Comparison of ENCODE assay signal across 7 mouse cellular contexts in genomic region chr15:101221298-101222104, GRCm38 (mm10). TPM values are rescaled to one million over a fixed set of nuclear protein-coding genes. Genes with fewer than 3 reads are reported as not detected.
DNase-seq lines count a peak whose midpoint lies in the region; ATAC-seq and TF ChIP-seq lines count a peak whose summit lies in the region.

No protein-coding gene starts in this region.

- H3K4me2 ChIP-seq in embryonic facial prominence, embryonic 14.5 days (ENCODE audit: low read depth, low read length): peak overlapping the region; percentile 50
- peak overlapping the region; percentile 54 for H3K4me2 ChIP-seq in kidney, embryonic 16.5 days (replicated peaks; ENCODE audit: low read depth, low read length)
- H3K4me2 ChIP-seq in limb, embryonic 15.5 days: peak overlapping the region; percentile 45
- H3K4me2 ChIP-seq in midbrain, postnatal 0 days (ENCODE audit: low read depth, low read length, poor library complexity, severe bottlenecking): peak overlapping the region; percentile 24; the same call in 1 of the 2 replicates
- peak overlapping the region; percentile 47 for H3K4me2 ChIP-seq in stomach, embryonic 16.5 days (ENCODE audit: low read depth, low read length)

- H3K9me3 ChIP-seq in embryonic facial prominence, embryonic 14.5 days (ENCODE audit: control insufficient read depth, low read length): no peaks in the 10 kb centered on the region
- no peaks in the 10 kb centered on the region for H3K9me3 ChIP-seq in heart, embryonic 10.5 days
- no peaks in the 10 kb centered on the region for H3K9me3 ChIP-seq in kidney, embryonic 16.5 days (ENCODE audit: low read length)
- H3K9me3 ChIP-seq in limb, embryonic 15.5 days: no peaks in the 10 kb centered on the region
- no peaks in the 10 kb centered on the region for H3K9me3 ChIP-seq in midbrain, postnatal 0 days (ENCODE audit: low read length)
- no peaks in the 10 kb centered on the region for H3K9me3 ChIP-seq in stomach, embryonic 16.5 days (replicated peaks; ENCODE audit: control insufficient read depth, low read length)

- peak; percentile 77 for ATAC-seq in embryonic facial prominence, embryonic 14.5 days (ENCODE audit: low read depth)
- ATAC-seq in kidney, embryonic 16.5 days (ENCODE audit: low FRiP score, low TSS enrichment): peak; percentile 36
- no peak; the same call in 1 of the 2 replicates for ATAC-seq in limb, embryonic 15.5 days (ENCODE audit: insufficient number of reproducible peaks, low FRiP score, low TSS enrichment, low read depth)
- no peak for ATAC-seq in midbrain, postnatal 0 days (ENCODE audit: low FRiP score)
- peak; percentile 65 for ATAC-seq in stomach, embryonic 16.5 days (ENCODE audit: insufficient read depth, low FRiP score)

- H3K4me3 ChIP-seq in embryonic facial prominence, embryonic 14.5 days (ENCODE audit: low read depth, low read length): peak overlapping the region; percentile 25
- H3K4me3 ChIP-seq in heart, embryonic 10.5 days: peak overlapping the region; percentile 55
- peak overlapping the region; percentile 36 for H3K4me3 ChIP-seq in kidney, embryonic 16.5 days (ENCODE audit: low read length)
- peak overlapping the region; percentile 24 for H3K4me3 ChIP-seq in limb, embryonic 15.5 days
- H3K4me3 ChIP-seq in midbrain, postnatal 0 days (ENCODE audit: low read depth, low read length): no peak overlapping the region
- H3K4me3 ChIP-seq in stomach, embryonic 16.5 days (replicated peaks; ENCODE audit: low read length): peak overlapping the region; percentile 27

- peak; percentile 77 for TF ChIP-seq CTCF in midbrain, postnatal 0 days (IDR thresholded peaks at IDR 0.05)

- peak overlapping the region; percentile 49 for H3K9ac ChIP-seq in embryonic facial prominence, embryonic 14.5 days (ENCODE audit: low read depth, low read length)
- H3K9ac ChIP-seq in kidney, embryonic 16.5 days (replicated peaks; ENCODE audit: low read length): peak overlapping the region; percentile 50
- H3K9ac ChIP-seq in limb, embryonic 15.5 days: no peak overlapping the region
- no peak overlapping the region for H3K9ac ChIP-seq in midbrain, postnatal 0 days (replicated peaks; ENCODE audit: low read length, poor library complexity, severe bottlenecking)
- H3K9ac ChIP-seq in stomach, embryonic 16.5 days (ENCODE audit: low read length): peak overlapping the region; percentile 36

- peak; percentile 96 for DNase-seq in adrenal gland, postnatal 14 days
- DNase-seq in embryonic facial prominence, embryonic 14.5 days (ENCODE audit: low spot score): peak; percentile 92
- DNase-seq in heart, embryonic 10.5 days (ENCODE audit: low spot score): peak; percentile 87
- peak; percentile 72 for DNase-seq in midbrain, postnatal 0 days (ENCODE audit: low spot score)

- H3K4me1 ChIP-seq in embryonic facial prominence, embryonic 14.5 days (ENCODE audit: control insufficient read depth, insufficient read depth, low read length): peaks cover 27% of the 10 kb centered on the region
- peaks cover 44% of the 10 kb centered on the region for H3K4me1 ChIP-seq in heart, embryonic 10.5 days
- H3K4me1 ChIP-seq in kidney, embryonic 16.5 days (ENCODE audit: insufficient read depth, low read length): peaks cover 38% of the 10 kb centered on the region
- H3K4me1 ChIP-seq in limb, embryonic 15.5 days: peaks cover 61% of the 10 kb centered on the region
- H3K4me1 ChIP-seq in midbrain, postnatal 0 days (ENCODE audit: insufficient read depth, low read length): peaks cover 4% of the 10 kb centered on the region; the same call in 1 of the 2 replicates
- H3K4me1 ChIP-seq in stomach, embryonic 16.5 days (ENCODE audit: control insufficient read depth, insufficient read depth, low read length): peaks cover 44% of the 10 kb centered on the region

- H3K27me3 ChIP-seq in embryonic facial prominence, embryonic 14.5 days (replicated peaks; ENCODE audit: control insufficient read depth, insufficient read depth, low read length): no peaks in the 10 kb centered on the region
- peaks cover 47% of the 10 kb centered on the region for H3K27me3 ChIP-seq in heart, embryonic 10.5 days (ENCODE audit: insufficient read depth, poor library complexity, severe bottlenecking)
- H3K27me3 ChIP-seq in kidney, embryonic 16.5 days (ENCODE audit: insufficient read depth, low read length): peaks cover 18% of the 10 kb centered on the region
- no peaks in the 10 kb centered on the region for H3K27me3 ChIP-seq in limb, embryonic 15.5 days
- H3K27me3 ChIP-seq in midbrain, postnatal 0 days (ENCODE audit: insufficient read depth, low read length): no peaks in the 10 kb centered on the region
- no peaks in the 10 kb centered on the region for H3K27me3 ChIP-seq in stomach, embryonic 16.5 days (ENCODE audit: control insufficient read depth, insufficient read depth, low read length)

- peak overlapping the region; percentile 81 for H3K27ac ChIP-seq in embryonic facial prominence, embryonic 14.5 days (replicated peaks; ENCODE audit: low read depth, low read length)
- 0 out of 2 replicates have a peak overlapping the region, but pooled peaks have one; percentile 13 for H3K27ac ChIP-seq in heart, embryonic 10.5 days
- H3K27ac ChIP-seq in kidney, embryonic 16.5 days (ENCODE audit: low read length): peak overlapping the region; percentile 17; the same call in 1 of the 2 replicates
- peak overlapping the region; percentile 84 for H3K27ac ChIP-seq in limb, embryonic 15.5 days
- no peak overlapping the region for H3K27ac ChIP-seq in midbrain, postnatal 0 days (ENCODE audit: low read depth, low read length)
- H3K27ac ChIP-seq in stomach, embryonic 16.5 days (ENCODE audit: low read length): peak overlapping the region; percentile 48

- H3K36me3 ChIP-seq in embryonic facial prominence, embryonic 14.5 days (ENCODE audit: control insufficient read depth, insufficient read depth, low read length): no peaks in the 10 kb centered on the region
- no peaks in the 10 kb centered on the region for H3K36me3 ChIP-seq in heart, embryonic 10.5 days
- H3K36me3 ChIP-seq in kidney, embryonic 16.5 days (ENCODE audit: insufficient read depth, low read length): no peaks in the 10 kb centered on the region
- H3K36me3 ChIP-seq in limb, embryonic 15.5 days: no peaks in the 10 kb centered on the region
- no peaks in the 10 kb centered on the region for H3K36me3 ChIP-seq in midbrain, postnatal 0 days (ENCODE audit: insufficient read depth, low read length)
- H3K36me3 ChIP-seq in stomach, embryonic 16.5 days (ENCODE audit: control insufficient read depth, insufficient read depth, low read length): no peaks in the 10 kb centered on the region

- 1% methylated on average over 14 of the region's 14 CpGs for WGBS in embryonic facial prominence, embryonic 14.5 days
- under 1% methylated on average over 14 of the region's 14 CpGs for WGBS in heart, embryonic 10.5 days
- WGBS in kidney, embryonic 16.5 days: 5% methylated on average over 14 of the region's 14 CpGs
- WGBS in limb, embryonic 15.5 days: 4% methylated on average over 14 of the region's 14 CpGs
- WGBS in midbrain, postnatal 0 days: 5% methylated on average over 14 of the region's 14 CpGs
- WGBS in stomach, embryonic 16.5 days: 4% methylated on average over 14 of the region's 14 CpGs

RNA-seq across cellular contexts. Expression of gene Grasp, which starts 2.5 kb away (rescaled TPM):
- 20.7 and 29.7 TPM in 2 replicates for total RNA-seq in adrenal gland, postnatal 14 days (2021)
- polyA plus RNA-seq in embryonic facial prominence, embryonic 14.5 days (2014; fragmentation: Nextera tagmentation; extraction: Ambion mirVana): 6.1 and 7.9 TPM in 2 replicates
- 3.4 and 5.0 TPM in 2 replicates for polyA plus RNA-seq in heart, embryonic 10.5 days (2016; fragmentation: Nextera tagmentation; extraction: Ambion mirVana)
- polyA plus RNA-seq in kidney, embryonic 16.5 days (2015; fragmentation: Nextera tagmentation; extraction: Ambion mirVana): 3.2 and 3.4 TPM in 2 replicates
- polyA plus RNA-seq in limb, embryonic 15.5 days (2015; fragmentation: Nextera tagmentation; extraction: Ambion mirVana): 5.3 and 7.2 TPM in 2 replicates
- total RNA-seq in midbrain, postnatal 0 days (2014; rRNA removed): 6.3 and 7.7 TPM in 2 replicates
- polyA plus RNA-seq in midbrain, postnatal 0 days (2015; fragmentation: Nextera tagmentation; extraction: Ambion mirVana): 1.8 and 1.9 TPM in 2 replicates
- 2.1 and 2.7 TPM in 2 replicates for polyA plus RNA-seq in stomach, embryonic 16.5 days (2015; fragmentation: Nextera tagmentation; extraction: Ambion mirVana)

RNA-seq across cellular contexts. Expression of gene Nr4a1, which starts 32.6 kb away (rescaled TPM):
- 357 and 680 TPM in 2 replicates for total RNA-seq in adrenal gland, postnatal 14 days (2021)
- 11.5 and 12.4 TPM in 2 replicates for polyA plus RNA-seq in embryonic facial prominence, embryonic 14.5 days (2014; fragmentation: Nextera tagmentation; extraction: Ambion mirVana)
- 8.0 and 13.0 TPM in 2 replicates for polyA plus RNA-seq in heart, embryonic 10.5 days (2016; fragmentation: Nextera tagmentation; extraction: Ambion mirVana)
- 10.8 and 11.9 TPM in 2 replicates for polyA plus RNA-seq in kidney, embryonic 16.5 days (2015; fragmentation: Nextera tagmentation; extraction: Ambion mirVana)
- polyA plus RNA-seq in limb, embryonic 15.5 days (2015; fragmentation: Nextera tagmentation; extraction: Ambion mirVana): 14.7 and 18.4 TPM in 2 replicates
- 6.9 and 7.7 TPM in 2 replicates for total RNA-seq in midbrain, postnatal 0 days (2014; rRNA removed)
- 6.9 and 7.0 TPM in 2 replicates for polyA plus RNA-seq in midbrain, postnatal 0 days (2015; fragmentation: Nextera tagmentation; extraction: Ambion mirVana)
- polyA plus RNA-seq in stomach, embryonic 16.5 days (2015; fragmentation: Nextera tagmentation; extraction: Ambion mirVana): 12.9 and 13.3 TPM in 2 replicates

RNA-seq across cellular contexts. Expression of gene Acvr1b, which starts 47.6 kb away (rescaled TPM):
- 9.0 and 11.2 TPM in 2 replicates for total RNA-seq in adrenal gland, postnatal 14 days (2021)
- 10.2 and 10.7 TPM in 2 replicates for polyA plus RNA-seq in embryonic facial prominence, embryonic 14.5 days (2014; fragmentation: Nextera tagmentation; extraction: Ambion mirVana)
- 5.4 and 5.6 TPM in 2 replicates for polyA plus RNA-seq in heart, embryonic 10.5 days (2016; fragmentation: Nextera tagmentation; extraction: Ambion mirVana)
- polyA plus RNA-seq in kidney, embryonic 16.5 days (2015; fragmentation: Nextera tagmentation; extraction: Ambion mirVana): 7.4 and 8.8 TPM in 2 replicates
- 8.4 and 10.9 TPM in 2 replicates for polyA plus RNA-seq in limb, embryonic 15.5 days (2015; fragmentation: Nextera tagmentation; extraction: Ambion mirVana)
- 77.8 and 86.8 TPM in 2 replicates for total RNA-seq in midbrain, postnatal 0 days (2014; rRNA removed)
- polyA plus RNA-seq in midbrain, postnatal 0 days (2015; fragmentation: Nextera tagmentation; extraction: Ambion mirVana): 15.2 and 15.8 TPM in 2 replicates
- polyA plus RNA-seq in stomach, embryonic 16.5 days (2015; fragmentation: Nextera tagmentation; extraction: Ambion mirVana): 11.6 and 12.1 TPM in 2 replicates

Comparison
In these comparisons a context has a peak if more than half of its experiments do, and no peak if none do; other contexts are left out.
1. ATAC-seq: peak in embryonic facial prominence, embryonic 14.5 days (single experiment), kidney, embryonic 16.5 days (single experiment) and stomach, embryonic 16.5 days (single experiment); none in limb, embryonic 15.5 days (single experiment) and midbrain, postnatal 0 days (single experiment).
2. H3K9ac ChIP-seq: peak in embryonic facial prominence, embryonic 14.5 days (single experiment), kidney, embryonic 16.5 days (single experiment) and stomach, embryonic 16.5 days (single experiment); none in limb, embryonic 15.5 days (single experiment) and midbrain, postnatal 0 days (single experiment).
3. Peak in every context shown above with its lines, with median percentiles within 50 percentile points of each other: DNase-seq and H3K4me2 ChIP-seq.